Mouse (Mus musculus) kidney, adult 2 months (tissue): ENCODE data around the gene Parp16. TPM values are rescaled to one million over a fixed set of nuclear protein-coding genes. Genes with fewer than 3 reads are reported as not detected.
"Not testable (repeated sequence)": the region's sequence is repeated elsewhere in the genome, so short reads cannot be mapped to it uniquely, and the experiment has no call there.

Experiments
- DNase-seq: peaks from one replicate; pipeline ENCODE4 v3.0.0; 2021
- H3K27ac ChIP-seq: fragments of 200-500 bp; 2 replicates; pipeline ENCODE4 v1.5.1; 2012; ENCODE audit warnings: low read depth, low read length, control low read depth, inconsistent platforms; ENCODE audit not compliant: insufficient read depth
- H3K27me3 ChIP-seq: fragments of 200-500 bp; replicated peaks from 2 replicates; pipeline ENCODE4 v1.6.1; 2012; ENCODE audit warnings: mild to moderate bottlenecking, moderate library complexity, low read length, inconsistent platforms; ENCODE audit not compliant: control insufficient read depth, insufficient read depth
- H3K36me3 ChIP-seq: fragments of 200-500 bp; 2 replicates; pipeline ENCODE4 v1.6.1; 2012; ENCODE audit warnings: mild to moderate bottlenecking, moderate library complexity, low read length, inconsistent platforms; ENCODE audit not compliant: control insufficient read depth, insufficient read depth
- H3K4me1 ChIP-seq: fragments of 200-500 bp; 2 replicates; pipeline ENCODE4 v1.6.1; 2011; ENCODE audit warnings: low read length; ENCODE audit not compliant: control insufficient read depth, insufficient read depth
- H3K4me3 ChIP-seq: fragments of 200-500 bp; 2 replicates; pipeline ENCODE4 v1.5.1; 2011; ENCODE audit warnings: mild to moderate bottlenecking, low read depth, low read length, control low read depth; ENCODE audit not compliant: insufficient read depth
- CTCF ChIP-seq: fragments of 200-500 bp; conservative IDR thresholded peaks from 2 replicates; pipeline ENCODE4 v1.5.1; 2011; ENCODE audit warnings: low read depth, mild to moderate bottlenecking, control low read depth, low read length, moderate library complexity, mixed read lengths; ENCODE audit not compliant: insufficient read depth, insufficient read length
- POLR2A ChIP-seq: fragments of 200-500 bp; IDR thresholded peaks from one replicate; pipeline ENCODE4 v1.6.1; 2011; ENCODE audit warnings: low read depth, low read length, control low read depth
- WGBS: fragments of 180-500 bp; shearing (Covaris S2); methylation state at CpG from one replicate; pipeline ENCODE4 v1.1.7; 2018; 5-methylcytosine and 5-hydroxymethylcytosine counted together
- polyA plus RNA-seq: library from polyadenylated mRNA; depleted of rRNA; stranded (reverse); fragments of >200 nt; gene quantifications from 2 replicates; pipeline ENCODE4 v1.2.3, GENCODE M21; 2012; rRNA removed

Parp16 gene
- polyA plus RNA-seq, 1 experiment: 11.0 TPM

DNA sequence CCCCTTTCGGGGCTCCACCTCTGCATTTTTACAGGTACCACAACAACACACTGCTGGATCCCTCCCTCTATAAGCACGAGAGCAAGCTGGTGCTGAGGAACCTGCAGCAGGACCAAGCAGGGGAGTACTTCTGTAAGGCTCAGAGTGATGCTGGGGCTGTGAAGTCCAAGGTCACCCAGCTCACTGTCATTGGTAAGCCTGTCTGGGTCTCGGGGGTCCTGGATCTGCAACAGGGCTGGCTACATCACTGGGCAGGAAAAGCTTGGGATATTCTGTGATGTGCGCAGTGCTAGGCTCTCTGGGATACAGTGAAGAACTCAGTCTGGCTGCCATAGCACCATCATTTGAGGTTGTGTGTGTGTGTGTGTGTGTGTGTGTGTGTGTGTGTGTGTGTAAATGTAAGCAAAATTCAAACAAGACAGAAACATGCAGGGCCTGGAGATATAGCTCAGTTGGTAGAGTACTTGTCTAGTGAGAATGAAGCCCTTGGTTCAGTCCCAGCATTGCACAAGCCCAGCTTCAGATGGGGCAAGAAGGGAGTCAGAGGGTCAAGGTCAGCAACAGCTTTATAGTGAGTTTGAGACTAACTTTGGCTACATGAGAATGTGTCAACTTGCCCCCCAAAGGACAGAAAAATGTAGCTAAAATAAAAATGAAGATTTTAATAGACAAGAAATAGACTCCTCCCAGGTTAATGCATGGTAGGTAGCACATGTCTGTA, 80.8 kb downstream of the Parp16 start:
- Histone ChIP-seq H3K27ac (no peak overlapping the region), H3K36me3 (no peaks in the 10 kb centered on the region), H3K4me3 (no peak overlapping the region), H3K27me3 (no peaks in the 10 kb centered on the region), H3K4me1 (peaks cover 3% of the 10 kb centered on the region; the same call in 1 of the 2 replicates)
- WGBS: 88% methylated on average over 4 of the region's 4 CpGs
- TF ChIP-seq POLR2A: no peak
- no peak for TF ChIP-seq CTCF
- DNase-seq: no peak

DNA sequence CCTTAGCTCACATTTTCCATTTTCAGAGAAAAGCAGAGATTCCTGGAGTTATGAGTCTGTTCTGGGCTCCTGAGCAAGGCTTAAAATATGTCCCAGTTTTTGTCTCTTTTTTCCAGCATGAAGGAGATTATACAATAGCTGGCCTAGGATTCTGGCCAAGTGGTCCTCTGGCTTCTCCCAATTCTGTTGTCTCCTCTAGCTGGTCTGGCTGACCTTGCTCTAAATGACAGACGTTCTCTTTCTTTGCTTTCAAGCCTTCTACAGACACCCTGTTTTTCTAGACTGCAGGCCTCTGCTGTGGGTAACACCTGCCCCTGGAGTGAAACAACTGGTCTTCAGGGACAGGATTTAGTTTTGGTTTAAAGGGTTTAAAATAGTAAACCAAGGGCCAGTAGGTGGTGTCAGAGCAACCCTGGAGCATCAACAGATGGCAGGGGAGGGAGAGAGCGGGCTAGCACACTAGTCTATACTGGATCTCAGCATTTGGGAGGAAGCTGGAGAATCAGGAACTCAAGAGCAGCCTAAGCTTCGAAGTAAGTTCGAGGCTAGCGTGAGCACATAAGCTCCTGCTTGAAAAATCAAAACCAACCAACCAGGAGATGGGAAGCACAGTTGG, 86.5 kb downstream of the Parp16 start:
- Histone ChIP-seq H3K36me3 (no peaks in the 10 kb centered on the region), H3K27me3 (no peaks in the 10 kb centered on the region), H3K4me1 (no peaks in the 10 kb centered on the region), H3K4me3 (no peak overlapping the region), H3K27ac (no peak overlapping the region)
- DNase-seq: peak; percentile 26
- TF ChIP-seq CTCF: 0 out of 2 replicates have a peak, but pooled peaks have one; percentile 12
- TF ChIP-seq POLR2A: no peak
- WGBS: 72% methylated on average over 5 of the region's 5 CpGs

DNA sequence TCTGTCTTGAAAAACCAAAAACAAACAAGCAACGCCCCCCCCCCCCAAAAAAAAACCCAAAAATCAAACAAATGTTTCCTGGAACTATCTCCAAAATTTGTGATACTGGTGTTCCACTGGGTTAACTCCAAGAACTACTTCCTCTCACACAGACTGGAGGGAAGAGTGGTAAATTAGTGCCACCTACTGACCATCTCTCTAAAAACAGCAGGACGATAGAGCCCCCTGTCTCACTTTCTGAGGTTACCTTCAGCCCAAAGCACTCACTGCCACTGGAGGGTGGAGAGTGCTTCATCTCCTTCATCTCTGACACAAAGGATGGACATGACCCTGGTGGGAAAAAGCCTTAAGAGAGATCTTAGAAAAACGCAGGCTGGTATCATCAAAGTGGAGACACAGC, 88.1 kb downstream of the Parp16 start:
- peak; percentile 65 for DNase-seq

DNA sequence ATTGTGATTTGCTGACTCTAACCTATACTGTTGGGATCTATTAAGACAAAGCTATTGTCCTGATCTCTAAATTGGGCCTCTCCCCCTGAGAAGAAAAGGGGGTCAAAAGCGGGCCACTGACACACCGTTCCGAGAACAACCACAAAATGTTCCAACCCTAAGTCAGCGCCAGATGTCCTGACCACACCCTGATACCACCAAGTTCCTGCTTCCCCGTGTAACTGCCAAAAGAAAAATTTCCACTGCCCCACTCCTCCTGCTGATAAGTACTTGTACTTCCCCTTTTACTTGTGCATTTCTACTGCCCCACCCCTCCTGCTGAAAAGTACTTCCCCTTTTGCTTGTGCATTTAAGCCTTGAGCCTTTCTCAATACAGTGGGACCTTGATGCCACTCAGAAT, 93.1 kb downstream of the Parp16 start:
- WGBS: 78% methylated on average over 5 of the region's 5 CpGs
- H3K4me3 ChIP-seq: not testable (repeated sequence)

More for the DNA sequence above, 88.1 kb downstream of the Parp16 start:
- Histone ChIP-seq H3K36me3 (no peaks in the 10 kb centered on the region), H3K27ac (no peak overlapping the region), H3K4me3 (no peak overlapping the region), H3K4me1 (no peaks in the 10 kb centered on the region), H3K27me3 (no peaks in the 10 kb centered on the region)
- TF ChIP-seq CTCF: peak; percentile 58
- no peak for TF ChIP-seq POLR2A
- WGBS: under 1% methylated on average over 3 of the region's 3 CpGs

More for the DNA sequence above, 93.1 kb downstream of the Parp16 start:
- H3K27ac ChIP-seq, DNase-seq, H3K36me3 ChIP-seq, H3K27me3 ChIP-seq: not testable (repeated sequence)
- H3K4me1 ChIP-seq: peaks cover 21% of the 10 kb centered on the region; the same call in 1 of the 2 replicates

Other genes with a start within 250 kb of the Parp16 start
- gene Slc24a1, start 243.7 kb upstream of the Parp16 start, polyA plus RNA-seq: not detected in 2 replicates
- gene Ints14, start 234.4 kb upstream of the Parp16 start, polyA plus RNA-seq: 16.5 and 17.3 TPM in 2 replicates
- gene Hacd3, start 173.7 kb upstream of the Parp16 start, polyA plus RNA-seq: 36.9 and 37.5 TPM in 2 replicates
- gene Dpp8, start 162.9 kb upstream of the Parp16 start, polyA plus RNA-seq: 41.6 and 45.3 TPM in 2 replicates
- gene Igdcc4, start 93.9 kb upstream of the Parp16 start, polyA plus RNA-seq: 0.57 and 0.83 TPM in 2 replicates
- 0.72 and 0.94 TPM in 2 replicates for gene Igdcc3, start 54.2 kb upstream of the Parp16 start, polyA plus RNA-seq
- 1.1 and 1.4 TPM in 2 replicates for gene Cilp, start 69.8 kb downstream of the Parp16 start, polyA plus RNA-seq
- 24.4 and 25.8 TPM in 2 replicates for gene Clpx, start 98.9 kb downstream of the Parp16 start, polyA plus RNA-seq
- gene Pdcd7, start 150.8 kb downstream of the Parp16 start, polyA plus RNA-seq: 6.0 and 6.1 TPM in 2 replicates
- 0.25 and 0.33 TPM in 2 replicates for gene Ubap1l, start 165.7 kb downstream of the Parp16 start, polyA plus RNA-seq
- gene Kbtbd13, start 196.3 kb downstream of the Parp16 start, polyA plus RNA-seq: 0.68 and 0.75 TPM in 2 replicates
- gene Rasl12, start 203.2 kb downstream of the Parp16 start, polyA plus RNA-seq: 9.5 and 11.3 TPM in 2 replicates
- 13.0 and 15.0 TPM in 2 replicates for gene Slc51b, start 227.6 kb downstream of the Parp16 start, polyA plus RNA-seq
- gene Mtfmt, start 240.4 kb downstream of the Parp16 start, polyA plus RNA-seq: 11.3 and 11.5 TPM in 2 replicates